Mouse (Mus musculus) kidney, postnatal 0 days (tissue): ENCODE results near the gene Sertad3. TPM values are rescaled to one million over a fixed set of nuclear protein-coding genes. Genes with fewer than 3 reads are reported as not detected.

ENCODE experiments used
- ATAC-seq: fragments of 200-750 bp; cut with Nextera tagmentation; replicated peaks from 2 replicates; pipeline ENCODE4 v1.8.0; 2017; ENCODE audit warnings: low read depth, moderate number of reproducible peaks, moderate TSS enrichment, moderate library complexity; ENCODE audit not compliant: low FRiP score
- DNase-seq: peaks from one replicate; pipeline ENCODE4 v3.0.0-alpha.2; 2016; ENCODE audit warnings: low spot score
- H3K27ac ChIP-seq: fragments of 300-500 bp; sonication (generic); 2 replicates; pipeline ENCODE4 v1.5.1; 2014; ENCODE audit warnings: mild to moderate bottlenecking
- H3K27me3 ChIP-seq: fragments of 300-500 bp; sonication (generic); 2 replicates; pipeline ENCODE4 v1.6.1; 2014; ENCODE audit warnings: low read length, mixed read lengths; ENCODE audit not compliant: insufficient read depth
- H3K36me3 ChIP-seq: fragments of 300-500 bp; sonication (generic); 2 replicates; pipeline ENCODE4 v1.6.1; 2014; ENCODE audit warnings: low read length, mixed read lengths; ENCODE audit not compliant: insufficient read depth
- H3K4me1 ChIP-seq: fragments of 300-500 bp; sonication (generic); replicated peaks from 2 replicates; pipeline ENCODE4 v1.6.1; 2014; ENCODE audit warnings: antibody characterized with exemption, low read length, mixed read lengths; ENCODE audit not compliant: insufficient read depth
- H3K4me2 ChIP-seq: fragments of 300-500 bp; sonication (generic); 2 replicates; pipeline ENCODE4 v1.6.1; 2014; ENCODE audit warnings: mild to moderate bottlenecking, low read length, moderate library complexity, mixed read lengths
- H3K4me3 ChIP-seq: fragments of 300-500 bp; sonication (generic); replicated peaks from 2 replicates; pipeline ENCODE4 v1.5.1; 2014; ENCODE audit warnings: low read depth, low read length
- H3K9ac ChIP-seq: fragments of 300-500 bp; sonication (generic); 2 replicates; pipeline ENCODE4 v1.6.1; 2014; ENCODE audit warnings: low read depth, low read length
- H3K9me3 ChIP-seq: fragments of 300-500 bp; sonication (generic); replicated peaks from 2 replicates; pipeline ENCODE4 v1.6.1; 2016; ENCODE audit warnings: low read length, inconsistent platforms, mixed read lengths
- CTCF ChIP-seq: IDR thresholded peaks from 2 replicates; pipeline ENCODE4 v1.5.1; 2016; ENCODE audit warnings: antibody characterized with exemption, low read depth, mild to moderate bottlenecking, moderate library complexity
- WGBS: fragments of 180-500 bp; shearing (Covaris S2); extraction: QIAGEN DNeasy Blood & Tissue Kit; methylation state at CpG from one replicate; pipeline ENCODE4 v1.1.7; 2014; 5-methylcytosine and 5-hydroxymethylcytosine counted together
- polyA plus RNA-seq: library from polyadenylated mRNA; unstranded; fragments of >200 nt; fragmentation: Nextera tagmentation; extraction: Ambion mirVana; gene quantifications from 2 replicates; pipeline ENCODE4 v1.2.1, GENCODE M21; 2015

Gene Sertad3
- polyA plus RNA-seq, 1 experiment from 2014 or later = 25.3 TPM

- no peaks in the 10 kb centered on the region for H3K27me3 ChIP-seq
- 0 out of 2 replicates have a peak, but pooled peaks cover 5% of the 10 kb centered on the region for H3K36me3 ChIP-seq
- H3K9ac ChIP-seq = peak within 1 kb of the TSS; percentile 82
- DNase-seq (peak; percentile 99), ATAC-seq (peak; percentile 94)
- no peaks in the 10 kb centered on the region for H3K9me3 ChIP-seq
- H3K27ac ChIP-seq = peak within 1 kb of the TSS; percentile 97
- peak within 1 kb of the TSS; percentile 85 for H3K4me2 ChIP-seq
- peaks cover 18% of the 10 kb centered on the region for H3K4me1 ChIP-seq
- peak; percentile 60 for TF ChIP-seq CTCF
- WGBS = 1% methylated on average over 67 of the region's 80 CpGs
- H3K4me3 ChIP-seq = peak within 1 kb of the TSS; percentile 61
Observed at GRCm38 (mm10) chr7:27486770-27487697, 13.5 kb downstream of the Sertad3 start, which contains the start of gene Sertad1. Gene Sertad1, plus strand, starts transcription at chr7:27486910.

- ATAC-seq = no peak
- peak overlapping the region; percentile 97 for H3K27ac ChIP-seq
- WGBS = 2% methylated on average over 13 of the region's 13 CpGs
- H3K4me3 ChIP-seq = peak overlapping the region; percentile 61
- no peaks in the 10 kb centered on the region for H3K27me3 ChIP-seq
- H3K4me2 ChIP-seq = peak overlapping the region; percentile 85
- H3K9me3 ChIP-seq = no peaks in the 10 kb centered on the region
- peak overlapping the region; percentile 82 for H3K9ac ChIP-seq
- H3K4me1 ChIP-seq = peaks cover 18% of the 10 kb centered on the region
- DNase-seq = peak; percentile 70
- H3K36me3 ChIP-seq = 0 out of 2 replicates have a peak, but pooled peaks cover 5% of the 10 kb centered on the region
- TF ChIP-seq CTCF = no peak
Observed at GRCm38 (mm10) chr7:27487740-27488268, 14.2 kb downstream of the Sertad3 start.

- Histone ChIP-seq H3K4me3 (no peak overlapping the region), H3K9ac (no peak overlapping the region), H3K4me2 (peak overlapping the region; percentile 13; the same call in 1 of the 2 replicates), H3K27me3 (no peaks in the 10 kb centered on the region), H3K36me3 (0 out of 2 replicates have a peak, but pooled peaks cover 5% of the 10 kb centered on the region), H3K27ac (peak overlapping the region; percentile 94), H3K9me3 (no peaks in the 10 kb centered on the region), H3K4me1 (peaks cover 18% of the 10 kb centered on the region)
- ATAC-seq (no peak), DNase-seq (no peak)
- 90% methylated on average over 25 of the region's 25 CpGs for WGBS
- TF ChIP-seq CTCF = no peak
Observed at GRCm38 (mm10) chr7:27489270-27489869, 15.8 kb downstream of the Sertad3 start.

- WGBS = 4% methylated on average over 4 of the region's 4 CpGs
Observed at GRCm38 (mm10) chr7:27490227-27490542, 16.6 kb downstream of the Sertad3 start.

GRCm38 (mm10) chr7:27490543-27491329, 17.2 kb downstream of the Sertad3 start:
- Histone ChIP-seq H3K36me3 (0 out of 2 replicates have a peak, but pooled peaks cover 5% of the 10 kb centered on the region), H3K27ac (peak overlapping the region; percentile 94), H3K9me3 (no peaks in the 10 kb centered on the region), H3K27me3 (no peaks in the 10 kb centered on the region), H3K4me3 (peak overlapping the region; percentile 27), H3K4me2 (peak overlapping the region; percentile 49), H3K9ac (peak overlapping the region; percentile 55), H3K4me1 (peaks cover 16% of the 10 kb centered on the region)
- peak; percentile 74 for ATAC-seq
- TF ChIP-seq CTCF = peak; percentile 69
- DNase-seq = peak; percentile 96
- WGBS = under 1% methylated on average over 31 of the region's 33 CpGs

More at GRCm38 (mm10) chr7:27490227-27490542, 16.6 kb downstream of the Sertad3 start:
- Histone ChIP-seq H3K9me3 (no peaks in the 10 kb centered on the region), H3K4me3 (peak overlapping the region; percentile 27; the same call in 1 of the 2 replicates), H3K27me3 (no peaks in the 10 kb centered on the region), H3K4me1 (peaks cover 18% of the 10 kb centered on the region), H3K9ac (peak overlapping the region; percentile 55), H3K36me3 (0 out of 2 replicates have a peak, but pooled peaks cover 5% of the 10 kb centered on the region), H3K27ac (peak overlapping the region; percentile 94), H3K4me2 (peak overlapping the region; percentile 49)
- no peak for TF ChIP-seq CTCF
- no peak for ATAC-seq
- no peak for DNase-seq
